Mouse (Mus musculus): Measurements from ENCODE around the gene B3galnt1. TPM values are rescaled to one million over a fixed set of nuclear protein-coding genes. Genes with fewer than 3 reads are reported as not detected.

The B3galnt1 gene
- polyA plus RNA-seq, 1 experiment: 2.2 TPM

- Histone ChIP-seq H3K4me1 (replicated peaks; ENCODE audit: control insufficient read depth, insufficient read depth, low read length) (peaks cover 3% of the 10 kb centered on the region; the same call in 1 of the 2 replicates), H3K27ac (ENCODE audit: control insufficient read depth, insufficient read depth, low read length) (no peak overlapping the region), H3K4me3 (ENCODE audit: control insufficient read depth, insufficient read depth, low read length) (no peak overlapping the region), H3K27me3 (ENCODE audit: control insufficient read depth, insufficient read depth, low read length) (no peaks in the 10 kb centered on the region), H3K36me3 (ENCODE audit: control insufficient read depth, insufficient read depth, low read length) (no peaks in the 10 kb centered on the region)
- WGBS: 92% methylated on average over 9 of the region's 9 CpGs
- DNase-seq: no peak
- TF ChIP-seq POLR2A (IDR thresholded peaks at IDR 0.05; ENCODE audit: control insufficient read depth, extremely low read depth, insufficient read depth, low read length, poor library complexity) (no peak), CTCF (IDR thresholded peaks at IDR 0.05; ENCODE audit: borderline replicate concordance, control insufficient read depth, extremely low read depth, insufficient read depth, low read length, poor library complexity) (no peak)
These were observed 4.7 kb downstream of the B3galnt1 start for GRCm38 (mm10) chr3:69594071-69594470.

GRCm38 (mm10) chr3:69593426-69593825 is 5.3 kb downstream of the B3galnt1 start:
- TF ChIP-seq CTCF (IDR thresholded peaks at IDR 0.05; ENCODE audit: borderline replicate concordance, control insufficient read depth, extremely low read depth, insufficient read depth, low read length, poor library complexity) (no peak), POLR2A (IDR thresholded peaks at IDR 0.05; ENCODE audit: control insufficient read depth, extremely low read depth, insufficient read depth, low read length, poor library complexity) (no peak)
- no peak for DNase-seq
- no peaks in the 10 kb centered on the region for H3K27me3 ChIP-seq (ENCODE audit: control insufficient read depth, insufficient read depth, low read length)
- no peaks in the 10 kb centered on the region for H3K4me1 ChIP-seq (replicated peaks; ENCODE audit: control insufficient read depth, insufficient read depth, low read length)
- H3K27ac ChIP-seq (ENCODE audit: control insufficient read depth, insufficient read depth, low read length): no peak overlapping the region
- 94% methylated on average over 8 of the region's 8 CpGs for WGBS
- H3K36me3 ChIP-seq (ENCODE audit: control insufficient read depth, insufficient read depth, low read length): no peaks in the 10 kb centered on the region
- no peak overlapping the region for H3K4me3 ChIP-seq (ENCODE audit: control insufficient read depth, insufficient read depth, low read length)

GRCm38 (mm10) chr3:69588101-69588760 is 10.5 kb downstream of the B3galnt1 start:
- H3K4me1 ChIP-seq (replicated peaks; ENCODE audit: control insufficient read depth, insufficient read depth, low read length): no peaks in the 10 kb centered on the region
- no peaks in the 10 kb centered on the region for H3K36me3 ChIP-seq (ENCODE audit: control insufficient read depth, insufficient read depth, low read length)
- 63% methylated on average over 10 of the region's 10 CpGs for WGBS
- no peak for DNase-seq
- H3K27ac ChIP-seq (ENCODE audit: control insufficient read depth, insufficient read depth, low read length): no peak overlapping the region
- no peak overlapping the region for H3K4me3 ChIP-seq (ENCODE audit: control insufficient read depth, insufficient read depth, low read length)
- no peaks in the 10 kb centered on the region for H3K27me3 ChIP-seq (ENCODE audit: control insufficient read depth, insufficient read depth, low read length)
- no peak for TF ChIP-seq POLR2A (IDR thresholded peaks at IDR 0.05; ENCODE audit: control insufficient read depth, extremely low read depth, insufficient read depth, low read length, poor library complexity)
- TF ChIP-seq CTCF (IDR thresholded peaks at IDR 0.05; ENCODE audit: borderline replicate concordance, control insufficient read depth, extremely low read depth, insufficient read depth, low read length, poor library complexity): no peak

GRCm38 (mm10) chr3:69583798-69584197 is 15.0 kb downstream of the B3galnt1 start:
- Histone ChIP-seq H3K27me3 (ENCODE audit: control insufficient read depth, insufficient read depth, low read length) (no peaks in the 10 kb centered on the region), H3K27ac (ENCODE audit: control insufficient read depth, insufficient read depth, low read length) (no peak overlapping the region), H3K4me1 (replicated peaks; ENCODE audit: control insufficient read depth, insufficient read depth, low read length) (no peaks in the 10 kb centered on the region), H3K4me3 (ENCODE audit: control insufficient read depth, insufficient read depth, low read length) (no peak overlapping the region), H3K36me3 (ENCODE audit: control insufficient read depth, insufficient read depth, low read length) (no peaks in the 10 kb centered on the region)
- DNase-seq: no peak
- TF ChIP-seq POLR2A (IDR thresholded peaks at IDR 0.05; ENCODE audit: control insufficient read depth, extremely low read depth, insufficient read depth, low read length, poor library complexity): no peak
- TF ChIP-seq CTCF (IDR thresholded peaks at IDR 0.05; ENCODE audit: borderline replicate concordance, control insufficient read depth, extremely low read depth, insufficient read depth, low read length, poor library complexity): no peak
- WGBS: 94% methylated on average over 1 of the region's 1 CpGs

GRCm38 (mm10) chr3:69578791-69579190 is 20.0 kb downstream of the B3galnt1 start:
- no peak overlapping the region for H3K27ac ChIP-seq (ENCODE audit: control insufficient read depth, insufficient read depth, low read length)
- 93% methylated on average over 1 of the region's 1 CpGs for WGBS
- H3K36me3 ChIP-seq (ENCODE audit: control insufficient read depth, insufficient read depth, low read length): no peaks in the 10 kb centered on the region
- H3K4me1 ChIP-seq (replicated peaks; ENCODE audit: control insufficient read depth, insufficient read depth, low read length): no peaks in the 10 kb centered on the region
- no peak for DNase-seq
- TF ChIP-seq POLR2A (IDR thresholded peaks at IDR 0.05; ENCODE audit: control insufficient read depth, extremely low read depth, insufficient read depth, low read length, poor library complexity) (no peak), CTCF (IDR thresholded peaks at IDR 0.05; ENCODE audit: borderline replicate concordance, control insufficient read depth, extremely low read depth, insufficient read depth, low read length, poor library complexity) (no peak)
- H3K27me3 ChIP-seq (ENCODE audit: control insufficient read depth, insufficient read depth, low read length): no peaks in the 10 kb centered on the region
- H3K4me3 ChIP-seq (ENCODE audit: control insufficient read depth, insufficient read depth, low read length): no peak overlapping the region

GRCm38 (mm10) chr3:69576715-69577114 is 22.0 kb downstream of the B3galnt1 start:
- no peaks in the 10 kb centered on the region for H3K4me1 ChIP-seq (replicated peaks; ENCODE audit: control insufficient read depth, insufficient read depth, low read length)

More at GRCm38 (mm10) chr3:69576715-69577114, 22.0 kb downstream of the B3galnt1 start:
- no peak for DNase-seq
- H3K27me3 ChIP-seq (ENCODE audit: control insufficient read depth, insufficient read depth, low read length): no peaks in the 10 kb centered on the region
- 45% methylated on average over 3 of the region's 3 CpGs for WGBS
- H3K36me3 ChIP-seq (ENCODE audit: control insufficient read depth, insufficient read depth, low read length): no peaks in the 10 kb centered on the region
- H3K27ac ChIP-seq (ENCODE audit: control insufficient read depth, insufficient read depth, low read length): no peak overlapping the region
- no peak overlapping the region for H3K4me3 ChIP-seq (ENCODE audit: control insufficient read depth, insufficient read depth, low read length)
- TF ChIP-seq CTCF (IDR thresholded peaks at IDR 0.05; ENCODE audit: borderline replicate concordance, control insufficient read depth, extremely low read depth, insufficient read depth, low read length, poor library complexity) (no peak), POLR2A (IDR thresholded peaks at IDR 0.05; ENCODE audit: control insufficient read depth, extremely low read depth, insufficient read depth, low read length, poor library complexity) (no peak)

Measured in thymus, adult 2 months (tissue).